Mouse (Mus musculus): ENCODE measurements around the gene Fgf9. TPM values are rescaled to one million over a fixed set of nuclear protein-coding genes. Genes with fewer than 3 reads are reported as not detected.

Fgf9 gene
- total RNA-seq (2021) = 1 to 10 TPM; 7.7 to 8.3 TPM

- DNase-seq = peak; percentile 35
These were observed at the start of gene Fgf9 for GRCm38 (mm10) chr14:58070481-58071119. Gene Fgf9, plus strand, starts transcription at chr14:58070547.

DNA sequence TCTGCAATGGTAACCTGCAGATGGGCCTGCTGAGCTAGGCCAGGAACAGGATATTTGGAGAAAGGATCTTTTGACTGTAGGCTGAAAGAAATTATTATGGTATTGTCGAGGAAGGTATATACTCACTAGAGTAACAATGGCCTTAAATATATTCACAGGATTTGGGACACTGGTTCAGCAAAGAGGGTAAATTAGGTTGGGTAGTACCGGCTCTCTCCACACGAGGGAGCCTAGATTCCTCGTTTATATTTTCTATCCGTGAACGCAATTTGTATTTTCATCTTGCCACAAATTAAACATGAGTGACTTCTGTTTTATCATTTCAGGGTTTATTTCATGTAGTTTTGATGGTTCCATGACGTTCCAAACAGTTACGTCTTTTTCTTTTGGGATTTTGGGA, 35.8 kb upstream of the Fgf9 start:
- peak; percentile 72 for DNase-seq

DNA sequence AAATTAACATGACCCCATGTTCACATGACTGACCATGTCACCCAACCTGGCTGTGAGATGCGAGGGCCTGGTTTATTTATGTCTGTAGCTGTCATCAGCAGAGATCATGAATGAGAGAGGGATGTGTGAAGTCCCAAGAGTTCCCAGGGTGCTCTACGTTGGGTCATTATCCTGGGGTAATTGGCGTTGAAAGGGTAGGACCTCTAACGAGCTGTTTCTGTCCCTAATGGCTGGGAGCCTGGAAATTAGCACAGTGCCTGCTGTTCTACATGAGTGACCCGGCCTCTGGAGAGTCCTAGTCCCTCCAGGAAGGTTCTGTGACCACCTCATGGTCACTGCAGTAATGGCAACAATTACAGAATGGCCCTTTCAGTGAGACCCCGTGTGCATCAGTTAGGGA, 34.2 kb upstream of the Fgf9 start:
- no peak for DNase-seq

DNA sequence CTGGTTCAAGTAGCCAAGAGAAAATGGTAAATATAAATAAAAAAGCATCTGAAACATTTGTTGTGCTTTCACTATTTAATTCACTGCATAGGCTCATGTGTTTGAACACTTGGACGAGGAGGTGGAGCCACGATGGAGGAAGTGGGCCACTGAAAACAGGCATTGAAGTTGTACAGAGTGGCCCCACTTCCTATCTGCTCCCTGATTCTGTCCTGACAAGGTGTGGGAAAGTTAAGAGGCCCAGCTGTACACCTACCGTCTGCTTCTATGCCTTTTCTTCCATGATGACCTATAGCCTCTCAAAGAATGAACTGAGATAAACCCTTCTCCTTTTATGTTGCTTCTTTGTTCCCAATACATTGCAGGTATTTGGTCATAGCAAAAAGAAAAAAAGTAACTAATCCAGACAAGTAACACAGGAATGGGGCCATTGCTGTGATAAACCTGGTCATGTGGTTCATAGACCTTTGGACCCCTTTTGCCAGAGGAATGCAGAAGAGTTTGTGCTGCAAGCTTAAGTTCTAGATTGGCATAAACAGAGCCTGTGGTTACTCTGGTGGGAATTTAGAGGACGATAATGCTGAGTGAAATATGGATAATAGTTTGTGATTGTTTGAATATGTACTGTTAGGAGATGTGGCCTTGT, 23.6 kb upstream of the Fgf9 start:
- DNase-seq = no peak

- no peak for DNase-seq
These were observed 19.7 kb upstream of the Fgf9 start for GRCm38 (mm10) chr14:58050691-58051090.

DNA sequence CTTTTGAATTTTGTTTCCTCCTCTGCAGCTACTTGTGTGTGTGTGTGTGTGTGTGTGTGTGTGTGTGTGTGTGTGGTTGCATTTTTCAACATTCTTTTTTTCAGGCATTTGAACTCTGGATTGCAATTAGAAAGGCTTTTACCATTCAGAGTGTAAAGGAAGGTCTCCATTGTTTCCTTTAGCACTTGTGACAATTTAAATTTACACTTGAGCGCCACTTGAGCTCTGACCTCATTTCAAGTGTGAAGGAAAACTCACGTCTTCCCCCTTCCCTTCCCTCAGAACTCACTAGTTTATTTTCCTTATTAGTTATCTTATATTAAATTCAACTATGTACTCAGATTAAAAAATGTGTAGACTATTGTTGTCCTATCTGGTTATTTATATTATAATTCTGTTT, 2.8 kb upstream of the Fgf9 start:
- DNase-seq = no peak

DNA sequence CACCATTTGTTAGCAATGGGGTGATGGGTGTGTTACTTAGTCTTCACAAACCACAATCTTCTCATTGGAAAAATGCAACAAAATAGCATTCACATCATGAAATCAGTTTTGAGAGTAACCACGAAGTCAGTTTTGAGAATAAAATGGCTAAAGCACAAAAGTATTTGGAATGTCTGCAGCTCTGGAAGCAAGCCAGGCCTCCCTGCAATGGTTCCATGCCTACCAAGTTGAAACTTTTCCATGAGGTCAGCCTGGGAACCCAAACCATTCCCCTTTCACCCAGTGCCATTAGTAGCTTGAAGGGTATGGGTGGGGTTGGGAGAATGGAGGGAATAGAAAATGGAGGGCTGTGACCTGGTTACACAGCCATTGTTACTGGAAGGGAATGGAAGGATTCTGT, 1.7 kb upstream of the Fgf9 start:
- DNase-seq = no peak

DNA sequence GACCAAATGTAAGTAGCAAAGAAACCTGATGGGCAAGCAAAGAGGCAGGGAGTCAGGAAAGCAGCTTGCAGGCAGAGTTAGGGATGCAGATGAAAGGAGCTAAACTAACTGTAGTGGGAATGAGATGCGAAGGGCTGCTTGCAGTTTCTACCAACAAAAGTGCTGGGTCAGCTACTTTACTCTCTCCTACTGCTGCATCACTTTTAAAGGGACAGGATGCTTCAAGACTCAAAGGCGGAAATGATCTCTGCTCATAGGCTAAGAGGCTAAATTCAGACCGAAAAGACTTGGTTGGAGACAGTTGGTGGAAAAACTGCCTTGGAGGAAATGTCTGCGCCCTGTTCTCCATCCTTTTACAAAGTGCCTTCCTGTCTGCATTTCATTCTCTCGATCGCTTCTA, 420 bp upstream of the Fgf9 start:
- no peak for DNase-seq

GRCm38 (mm10) chr14:58071120-58071641, 834 bp downstream of the Fgf9 start:
- peak; percentile 74 for DNase-seq

DNA sequence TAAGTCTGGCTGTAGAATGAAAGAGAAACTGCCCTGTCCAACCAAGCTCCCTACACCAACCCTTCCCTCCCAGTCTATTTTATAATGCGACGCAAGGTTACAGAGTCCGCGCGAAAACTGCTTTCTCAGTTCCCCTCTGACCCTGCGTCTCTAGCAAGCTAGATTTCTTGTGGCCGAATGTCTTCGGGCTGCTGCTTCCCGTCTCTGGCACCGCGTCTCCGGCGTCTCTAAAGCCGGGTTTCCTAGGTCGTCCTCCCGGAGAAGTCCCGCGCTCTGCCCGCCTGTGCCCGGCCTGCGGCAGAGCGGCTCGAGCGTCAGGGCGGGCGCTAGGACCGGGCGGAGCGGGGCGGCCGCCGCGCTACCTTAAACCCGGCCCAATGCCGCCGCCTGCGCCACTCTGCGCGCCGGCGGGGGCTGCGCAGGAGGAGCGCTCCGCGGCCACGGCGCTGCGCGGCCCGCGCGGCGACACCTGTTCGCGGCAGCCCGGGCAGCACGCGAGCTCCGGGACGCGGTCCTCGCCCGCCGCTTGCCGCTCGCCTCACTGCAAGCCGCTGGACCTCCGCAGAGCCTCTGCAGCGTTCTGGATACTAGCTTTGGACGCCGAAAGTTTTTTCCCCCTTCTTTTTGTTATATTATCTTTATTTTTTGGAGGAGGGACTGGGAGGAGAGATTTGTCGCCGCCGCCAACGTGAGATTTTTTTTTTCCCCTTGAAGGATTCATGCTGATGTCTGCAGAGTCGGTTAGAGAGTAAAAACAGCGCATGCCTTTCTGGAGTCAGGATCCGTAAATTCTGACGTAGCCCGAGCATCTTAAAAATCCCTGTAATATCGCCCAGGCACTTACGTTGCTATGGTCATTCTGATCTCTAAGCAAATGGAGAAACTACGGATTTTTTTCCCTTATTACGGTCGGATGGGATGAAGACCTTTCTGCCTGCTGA, 1.8 kb downstream of the Fgf9 start:
- DNase-seq = peak; percentile 72

- DNase-seq = peak; percentile 29
These were observed 2.6 kb downstream of the Fgf9 start for GRCm38 (mm10) chr14:58072771-58073501.

DNA sequence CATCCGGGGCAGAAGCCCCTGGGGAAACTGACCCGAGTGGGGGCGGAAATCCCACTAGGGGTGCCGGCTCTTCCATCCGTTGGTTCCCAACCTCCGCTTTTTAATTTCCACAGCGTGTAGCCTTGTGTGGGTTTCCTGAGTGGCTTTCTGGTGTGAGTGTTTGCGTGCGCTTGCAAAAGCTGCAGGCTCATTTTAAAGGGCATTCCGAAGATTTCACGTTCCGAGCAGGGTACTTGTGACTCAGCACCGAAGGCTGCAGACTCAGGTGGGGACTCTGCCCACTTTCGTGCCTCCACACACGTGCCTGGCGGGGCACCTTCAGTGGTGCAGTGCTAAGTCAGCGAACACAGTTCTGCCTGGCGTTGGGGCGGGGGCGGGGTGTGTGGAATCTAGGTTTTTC, 3.6 kb downstream of the Fgf9 start:
- DNase-seq = no peak

GRCm38 (mm10) chr14:58074621-58075432, 4.5 kb downstream of the Fgf9 start:
- peak; percentile 30 for DNase-seq

DNA sequence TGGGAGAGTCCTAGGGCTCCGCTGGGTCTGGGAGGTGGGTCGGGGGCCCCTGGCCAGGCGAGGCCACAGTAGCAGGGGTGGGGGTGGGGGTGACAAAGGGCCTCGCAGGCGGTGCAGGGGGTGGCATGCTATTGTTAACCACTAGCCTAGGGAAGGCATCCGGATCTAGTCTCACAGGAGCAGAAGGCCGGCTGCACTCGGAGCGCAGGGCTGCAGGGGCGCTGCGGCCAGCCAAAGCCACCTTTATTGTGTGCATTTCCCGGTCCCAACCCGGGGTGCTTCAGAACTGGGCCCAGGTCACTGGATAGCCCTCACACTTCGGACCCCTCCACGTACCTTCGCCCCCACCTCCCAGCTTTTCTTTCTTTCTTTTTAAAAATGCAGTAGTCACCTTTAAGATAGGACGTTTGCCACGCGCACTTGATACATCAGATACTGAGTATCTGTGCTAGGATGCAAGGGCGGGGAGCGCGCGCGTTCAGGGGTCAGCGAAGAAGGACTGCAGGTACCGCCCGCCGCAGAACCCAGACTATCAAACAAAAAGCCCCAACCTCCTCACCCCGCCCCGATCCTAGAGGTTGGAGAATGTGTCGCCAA, 5.2 kb downstream of the Fgf9 start:
- peak; percentile 50 for DNase-seq

- DNase-seq = peak; percentile 60
These were observed 5.7 kb downstream of the Fgf9 start for GRCm38 (mm10) chr14:58076030-58076521.

- DNase-seq = peak; percentile 21
These were observed 6.4 kb downstream of the Fgf9 start for GRCm38 (mm10) chr14:58076726-58077255.

DNA sequence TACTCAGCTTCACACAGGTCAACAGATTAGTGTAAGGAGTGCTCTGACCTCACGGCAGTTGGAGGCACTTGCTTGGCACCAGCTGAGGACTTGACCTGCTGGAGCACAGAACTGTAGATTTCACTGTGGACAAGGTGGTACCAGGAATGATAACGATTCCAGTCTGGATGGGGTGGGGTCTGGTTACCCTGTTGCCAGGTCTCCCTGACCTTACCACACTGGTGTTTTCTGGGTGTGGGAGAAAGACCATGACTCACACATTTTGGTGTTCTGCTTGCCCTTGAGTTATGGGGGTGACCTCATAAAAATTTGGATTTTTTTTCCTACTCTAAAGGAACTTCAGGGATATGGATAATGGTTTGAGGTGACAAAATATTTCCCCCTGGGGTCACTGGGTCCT, 9.1 kb downstream of the Fgf9 start:
- no peak for DNase-seq

GRCm38 (mm10) chr14:58081955-58082354, 11.6 kb downstream of the Fgf9 start:
- no peak for DNase-seq

DNA sequence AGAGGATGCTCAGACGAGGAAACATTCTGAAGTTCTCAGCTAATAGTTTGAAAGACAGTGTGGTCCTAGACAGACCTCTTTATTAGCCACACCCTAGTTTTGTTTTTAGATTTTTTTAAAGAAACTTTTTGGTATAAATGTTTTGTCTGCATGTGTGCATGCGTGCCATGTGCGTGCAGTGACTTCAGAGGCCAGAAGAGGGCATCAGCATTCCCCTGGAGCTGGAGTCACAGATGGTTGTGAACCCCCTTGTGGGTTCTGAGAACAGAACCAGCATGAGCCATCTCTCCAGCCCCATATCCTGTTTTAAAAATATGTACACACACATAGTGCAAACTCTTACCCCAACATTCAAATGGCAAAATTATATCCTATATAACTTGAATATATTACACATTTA, 13.9 kb downstream of the Fgf9 start:
- DNase-seq = no peak

DNA sequence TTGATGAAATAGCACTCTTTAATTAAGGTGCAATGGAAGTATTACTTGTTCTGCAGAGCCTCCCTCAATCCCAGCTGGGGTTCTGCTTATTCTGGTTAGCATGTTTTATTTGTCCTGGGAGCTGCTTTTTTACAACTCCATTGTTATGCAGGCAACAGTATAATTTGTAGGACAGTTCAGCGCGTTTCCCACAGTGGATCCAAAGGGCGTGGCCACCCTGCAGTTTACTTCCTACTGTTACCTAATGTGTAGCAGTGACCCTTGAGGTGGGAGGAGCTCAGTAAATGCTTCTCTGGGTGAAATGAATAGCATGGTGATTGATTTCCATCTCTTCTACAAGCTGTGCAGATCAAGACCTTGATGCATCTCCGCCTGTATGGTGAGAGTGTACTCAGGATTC, 17.0 kb downstream of the Fgf9 start:
- DNase-seq = no peak

DNA sequence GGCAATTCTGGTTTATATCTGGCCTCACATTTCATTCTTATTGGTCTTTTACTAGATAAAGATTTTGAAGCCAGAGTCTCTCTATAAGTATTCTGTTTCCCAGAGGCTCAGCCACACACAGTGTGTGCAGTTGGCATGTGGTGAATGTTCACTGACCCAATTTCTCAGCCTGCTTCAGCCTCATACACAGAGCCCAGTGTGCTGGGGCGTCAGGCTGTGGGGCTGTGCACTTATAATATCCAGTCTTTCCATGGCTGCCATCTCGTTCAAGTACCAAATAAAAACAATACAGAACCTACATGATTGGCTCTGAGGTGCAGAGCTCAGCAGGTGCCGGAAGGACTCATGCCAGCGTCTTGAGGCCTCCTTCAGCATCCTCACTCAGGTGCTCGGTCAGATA, 19.1 kb downstream of the Fgf9 start:
- no peak for DNase-seq
